Mouse (Mus musculus) yolk sac, embryonic 10.5 days (tissue): Measurements from ENCODE around the gene Psmg4.

ENCODE experiments used
- DNase-seq: peaks from one replicate; pipeline ENCODE4 v3.0.0-alpha.2; 2017; ENCODE audit warnings: low spot score

Psmg4 gene

GRCm38 (mm10) chr13:34195676-34196075 is 32.9 kb downstream of the Psmg4 start:
- no peak for DNase-seq

- DNase-seq: no peak
Observed at GRCm38 (mm10) chr13:34205216-34205615, 42.5 kb downstream of the Psmg4 start.

- no peak for DNase-seq
Observed at GRCm38 (mm10) chr13:34207714-34208470, 45.1 kb downstream of the Psmg4 start.

GRCm38 (mm10) chr13:34211261-34211775 is 48.6 kb downstream of the Psmg4 start:
- no peak for DNase-seq

GRCm38 (mm10) chr13:34212735-34213212 is 50.0 kb downstream of the Psmg4 start:
- peak; percentile 73 for DNase-seq

- DNase-seq: no peak
Observed at GRCm38 (mm10) chr13:34214855-34215254, 52.1 kb downstream of the Psmg4 start.

- DNase-seq: no peak
Observed at GRCm38 (mm10) chr13:34218776-34219175, 56.0 kb downstream of the Psmg4 start.

GRCm38 (mm10) chr13:34219728-34220127 is 57.0 kb downstream of the Psmg4 start:
- no peak for DNase-seq

GRCm38 (mm10) chr13:34222985-34223384 is 60.2 kb downstream of the Psmg4 start:
- no peak for DNase-seq

- no peak for DNase-seq
Observed at GRCm38 (mm10) chr13:34226940-34227339, 64.2 kb downstream of the Psmg4 start.
